Mouse (Mus musculus): ENCODE measurements around the gene Crlf1.
A peak's percentile ranks its signal among the peaks of the same experiment; 100 is the strongest.
"Not testable (repeated sequence)": the region's sequence is repeated elsewhere in the genome, so short reads cannot be mapped to it uniquely, and the experiment has no call there.

The Crlf1 gene

GRCm38 (mm10) chr8:70500386-70501301, 7.7 kb downstream of the Crlf1 start:
- DNase-seq (ENCODE audit: low spot score): no peak

GRCm38 (mm10) chr8:70501820-70502529, 9.0 kb downstream of the Crlf1 start:
- no peak for DNase-seq (ENCODE audit: low spot score)

- no peak for DNase-seq (ENCODE audit: low spot score)
Measured at GRCm38 (mm10) chr8:70502540-70502939, 9.6 kb downstream of the Crlf1 start.

GRCm38 (mm10) chr8:70503062-70503750, 10.2 kb downstream of the Crlf1 start:
- DNase-seq (ENCODE audit: low spot score): peak; percentile 84

GRCm38 (mm10) chr8:70504291-70504716, 11.3 kb downstream of the Crlf1 start:
- DNase-seq (ENCODE audit: low spot score): peak; percentile 82

GRCm38 (mm10) chr8:70504851-70505250, 11.9 kb downstream of the Crlf1 start:
- DNase-seq (ENCODE audit: low spot score): peak; percentile 92

GRCm38 (mm10) chr8:70505698-70506327, 12.9 kb downstream of the Crlf1 start:
- no peak for DNase-seq (ENCODE audit: low spot score)

GRCm38 (mm10) chr8:70506328-70507026, 13.5 kb downstream of the Crlf1 start, which contains the start of gene Rex1bd:
TSS of gene Rex1bd (minus strand) at chr8:70506752.
- DNase-seq (ENCODE audit: low spot score): peak; percentile 97

GRCm38 (mm10) chr8:70507027-70507393, 14.1 kb downstream of the Crlf1 start:
- DNase-seq (ENCODE audit: low spot score): no peak

- no peak for DNase-seq (ENCODE audit: low spot score)
Measured at GRCm38 (mm10) chr8:70509281-70509952, 16.5 kb downstream of the Crlf1 start.

GRCm38 (mm10) chr8:70510228-70510915, 17.4 kb downstream of the Crlf1 start, which contains the start of gene Uba52:
TSS of gene Uba52 (minus strand) at chr8:70510801.
- DNase-seq (ENCODE audit: low spot score): peak; percentile 96

GRCm38 (mm10) chr8:70511174-70511573, 18.2 kb downstream of the Crlf1 start:
- DNase-seq (ENCODE audit: low spot score): not testable (repeated sequence)

- no peak for DNase-seq (ENCODE audit: low spot score)
Measured at GRCm38 (mm10) chr8:70511770-70512169, 18.8 kb downstream of the Crlf1 start.

- no peak for DNase-seq (ENCODE audit: low spot score)
Measured at GRCm38 (mm10) chr8:70512253-70512903, 19.4 kb downstream of the Crlf1 start.

- no peak for DNase-seq (ENCODE audit: low spot score)
Measured at GRCm38 (mm10) chr8:70513441-70513840, 20.5 kb downstream of the Crlf1 start.

GRCm38 (mm10) chr8:70517940-70518643, 25.1 kb downstream of the Crlf1 start:
- DNase-seq (ENCODE audit: low spot score): no peak

- no peak for DNase-seq (ENCODE audit: low spot score)
Measured at GRCm38 (mm10) chr8:70519043-70519442, 26.1 kb downstream of the Crlf1 start.

GRCm38 (mm10) chr8:70519606-70520005, 26.6 kb downstream of the Crlf1 start:
- DNase-seq (ENCODE audit: low spot score): no peak
